ENCODE assay signal across 8 mouse cellular contexts in genomic region chr16:30263156-30263555, GRCm38 (mm10). TPM values are rescaled to one million over a fixed set of nuclear protein-coding genes. Genes with fewer than 3 reads are reported as not detected.
"Had no signal": no experiment of that assay in that cellular context is flagged by ENCODE, and none has a peak within 500 bp of the region (broad histone marks: within the 10 kb centered on the region; RNA-seq: fewer than 3 reads in every experiment).

No protein-coding gene starts in this region.

- H3K27me3 ChIP-seq: limb, embryonic 15.5 days; stomach, embryonic 15.5 days had no signal

- H3K4me1 ChIP-seq: kidney, embryonic 15.5 days; stomach, embryonic 15.5 days had no signal

- H3K9me3 ChIP-seq: kidney, embryonic 15.5 days; limb, embryonic 15.5 days; midbrain, embryonic 10.5 days; stomach, embryonic 15.5 days had no signal

- H3K4me2 ChIP-seq: kidney, embryonic 15.5 days; limb, embryonic 15.5 days; stomach, embryonic 15.5 days had no signal

- H3K36me3 ChIP-seq: kidney, embryonic 15.5 days; limb, embryonic 15.5 days; midbrain, embryonic 10.5 days; stomach, embryonic 15.5 days had no signal

- H3K4me3 ChIP-seq: kidney, embryonic 15.5 days; limb, embryonic 15.5 days; midbrain, embryonic 10.5 days; stomach, embryonic 15.5 days had no signal

- H3K27ac ChIP-seq: kidney, embryonic 15.5 days; limb, embryonic 15.5 days; liver, embryonic 14.5 days; midbrain, embryonic 10.5 days; stomach, embryonic 15.5 days had no signal

- ATAC-seq: midbrain, embryonic 16.5 days had no signal

- H3K9ac ChIP-seq: kidney, embryonic 15.5 days; limb, embryonic 15.5 days; liver, embryonic 14.5 days; stomach, embryonic 15.5 days had no signal

RNA-seq across cellular contexts. Expression of gene Cpn2, which starts 4.1 kb away (rescaled TPM):
- polyA plus RNA-seq: limb, embryonic 15.5 days; midbrain, embryonic 10.5 days; midbrain, embryonic 16.5 days; neural tube, embryonic 14.5 days; spleen, adult 2 months had no signal

RNA-seq across cellular contexts. Expression of gene Lrrc15, which starts 19.9 kb away (rescaled TPM):
- polyA plus RNA-seq: spleen, adult 2 months had no signal
